Mouse (Mus musculus) ES-E14 (cell line): ENCODE measurements around the gene Pou2af1.

Experiments used
- CHD2 ChIP-seq: IDR thresholded peaks from 2 replicates; pipeline ENCODE4 v1.6.1; 2014; ENCODE audit warnings: mild to moderate bottlenecking, low read depth, low read length, inconsistent platforms
- HCFC1 ChIP-seq: IDR thresholded peaks from 2 replicates; pipeline ENCODE4 v1.6.1; 2012; ENCODE audit warnings: low read length, inconsistent platforms, borderline replicate concordance; ENCODE audit not compliant: insufficient read depth
- MAFK ChIP-seq: IDR thresholded peaks from 2 replicates; pipeline ENCODE4 v1.6.1; 2014; ENCODE audit warnings: mild to moderate bottlenecking, low read depth, low read length, inconsistent platforms; ENCODE audit not compliant: insufficient read depth
- ZC3H11A ChIP-seq: IDR thresholded peaks from 2 replicates; pipeline ENCODE4 v1.6.1; 2012; ENCODE audit warnings: low read depth, mild to moderate bottlenecking, inconsistent platforms, low read length, borderline replicate concordance
- ZNF384 ChIP-seq: IDR thresholded peaks from 2 replicates; pipeline ENCODE4 v1.6.1; 2012; ENCODE audit warnings: low read depth, low read length, inconsistent platforms

- no peak for TF ChIP-seq MAFK
- no peak for TF ChIP-seq CHD2
- TF ChIP-seq ZNF384 = no peak
- TF ChIP-seq ZC3H11A = no peak
- TF ChIP-seq HCFC1 = no peak
Measured at GRCm38 (mm10) chr9:51168698-51169097, 44.8 kb upstream of the Pou2af1 start.
